Comparison of ENCODE assay signal across 8 mouse cellular contexts in the genomic region with DNA sequence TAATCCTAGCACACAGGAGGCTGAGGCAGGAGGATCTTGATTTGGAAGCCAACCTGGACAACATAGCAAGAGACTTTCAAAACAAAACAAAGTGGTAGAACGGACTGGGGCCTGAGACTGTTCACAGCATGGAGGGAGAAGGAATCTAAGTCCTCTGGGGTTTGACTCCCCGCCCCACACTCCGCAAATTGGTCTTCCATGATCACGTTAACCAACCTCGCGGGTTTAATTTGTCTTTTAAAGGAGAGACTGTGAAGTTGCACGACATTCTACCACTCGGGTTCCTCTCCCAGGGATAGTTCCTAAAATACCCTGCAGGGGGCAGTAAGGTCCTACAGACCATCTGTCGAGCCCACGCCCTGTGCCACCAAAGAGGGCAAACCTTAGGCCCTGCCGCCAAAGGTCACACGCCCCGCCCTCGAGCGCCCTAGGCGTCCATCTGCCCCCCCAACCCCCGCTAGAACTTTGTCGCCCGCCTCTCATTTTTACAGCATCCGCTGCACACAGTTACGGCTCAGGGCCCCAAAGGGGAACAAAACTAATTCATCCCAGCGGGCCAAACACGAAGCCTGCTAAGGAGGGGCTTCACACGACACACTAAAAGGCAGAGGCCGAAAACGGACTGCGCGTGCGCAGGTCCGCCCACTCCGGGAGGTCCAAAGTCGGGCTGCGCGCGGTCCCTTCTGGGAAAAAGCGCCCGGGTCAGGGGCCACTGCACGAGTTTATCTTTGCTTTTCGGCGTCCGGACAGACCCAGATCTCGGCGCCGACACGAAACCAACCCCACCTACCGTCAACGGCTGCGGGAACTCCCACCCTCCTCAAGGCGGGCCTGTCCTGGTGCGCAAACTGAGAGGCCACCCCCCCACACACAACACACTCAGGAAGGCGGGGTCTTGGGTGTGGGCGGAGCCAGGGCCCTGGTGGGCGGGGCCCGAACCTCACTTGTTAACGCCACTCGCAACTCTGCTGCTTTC. TPM values are rescaled to one million over a fixed set of nuclear protein-coding genes. Genes with fewer than 3 reads are reported as not detected.
DNase-seq lines count a peak whose midpoint lies in the region; ATAC-seq and TF ChIP-seq lines count a peak whose summit lies in the region.

TSS of gene Nhej1 (minus strand) at position 855 of the 976 bp plus-strand sequence.

- TF ChIP-seq POLR2A in CH12.LX (IDR thresholded peaks at IDR 0.05; ENCODE audit: low read depth, low read length): peak; percentile 79

- in situ Hi-C loops in CH12.LX (cut with MboI; ENCODE audit: low pct_ligation_motif_present, low pct_unique_long_range_greater_than_20kb, low sequenced_read_pairs): no loop called here

- TF ChIP-seq RAD21 in CH12.LX (IDR thresholded peaks at IDR 0.05; ENCODE audit: low read depth, low read length): peak; percentile 91

- TF ChIP-seq EP300 in CH12.LX (IDR thresholded peaks at IDR 0.05; ENCODE audit: low read length): no peak
- peak; percentile 73 for TF ChIP-seq EP300 in liver, postnatal 0 days (IDR thresholded peaks at IDR 0.05; ENCODE audit: low read depth)

- H3K79me2 ChIP-seq in CH12.LX (replicated peaks; ENCODE audit: control insufficient read depth, extremely low read depth, insufficient read depth, poor library complexity, severe bottlenecking): no peaks in the 10 kb centered on the region

- peak within 1 kb of the TSS; percentile 86 for H3K4me2 ChIP-seq in CH12.LX (ENCODE audit: insufficient read depth, low read depth, poor library complexity, severe bottlenecking)
- H3K4me2 ChIP-seq in forebrain, embryonic 12.5 days: peak within 1 kb of the TSS; percentile 62
- H3K4me2 ChIP-seq in liver, postnatal 0 days (ENCODE audit: low read depth, low read length): peak within 1 kb of the TSS; percentile 56
- H3K4me2 ChIP-seq in neural tube, embryonic 14.5 days (ENCODE audit: low read depth, low read length): peak within 1 kb of the TSS; percentile 51

- no peaks in the 10 kb centered on the region for H3K36me3 ChIP-seq in CH12.LX (replicated peaks in 1 of 2; ENCODE audit: control insufficient read depth in 1 of 2, insufficient read depth in 1 of 2, low read length in 1 of 2)
- no peaks in the 10 kb centered on the region for H3K36me3 ChIP-seq in forebrain, embryonic 12.5 days (replicated peaks)
- no peaks in the 10 kb centered on the region for H3K36me3 ChIP-seq in liver, postnatal 0 days (replicated peaks; ENCODE audit: insufficient read depth, low read length)
- no peaks in the 10 kb centered on the region for H3K36me3 ChIP-seq in neural tube, embryonic 14.5 days (ENCODE audit: control insufficient read depth, insufficient read depth, low read length)

- peak within 1 kb of the TSS; percentile 66 for H3K9ac ChIP-seq in CH12.LX (ENCODE audit: insufficient read depth, low read depth)
- H3K9ac ChIP-seq in forebrain, embryonic 12.5 days: peak within 1 kb of the TSS; percentile 64
- peak within 1 kb of the TSS; percentile 60 for H3K9ac ChIP-seq in liver, postnatal 0 days (replicated peaks)
- H3K9ac ChIP-seq in neural tube, embryonic 14.5 days (replicated peaks; ENCODE audit: low read depth, low read length): peak within 1 kb of the TSS; percentile 55

- H3K9me3 ChIP-seq in CH12.LX (replicated peaks; ENCODE audit: low read length): no peaks in the 10 kb centered on the region
- no peaks in the 10 kb centered on the region for H3K9me3 ChIP-seq in forebrain, embryonic 12.5 days
- H3K9me3 ChIP-seq in liver, postnatal 0 days (ENCODE audit: low read length): no peaks in the 10 kb centered on the region
- H3K9me3 ChIP-seq in neural tube, embryonic 14.5 days (ENCODE audit: control insufficient read depth, low read length): no peaks in the 10 kb centered on the region

- H3K27ac ChIP-seq in CH12.LX (ENCODE audit: insufficient read depth, low read depth): peak within 1 kb of the TSS; percentile 88
- H3K27ac ChIP-seq in forebrain, embryonic 12.5 days: peak within 1 kb of the TSS; percentile 95
- H3K27ac ChIP-seq in liver, postnatal 0 days (ENCODE audit: low read depth): peak within 1 kb of the TSS; percentile 92
- H3K27ac ChIP-seq in neural tube, embryonic 14.5 days (ENCODE audit: low read depth, low read length): peak within 1 kb of the TSS; percentile 86

- peak; percentile 97 for ATAC-seq in forebrain, embryonic 12.5 days (ENCODE audit: low FRiP score)
- ATAC-seq in liver, postnatal 0 days: peak; percentile 96
- peak; percentile 94 for ATAC-seq in neural tube, embryonic 14.5 days (ENCODE audit: low read depth)

- DNase-seq in CH12.LX (ENCODE audit: extremely low read depth): peak; percentile 96
- DNase-seq in c-Kit-positive CD71-positive TER-119-negative erythroid progenitor cells, embryonic 14.5 days (ENCODE audit: low read depth): peak; percentile 95
- DNase-seq in heart, postnatal 10 days: peak; percentile 95 to 97
- DNase-seq in large intestine, adult 2 months (ENCODE audit: low read depth, low spot score): peak; percentile 78
- peak; percentile 98 for DNase-seq in liver, postnatal 0 days
- peak; percentile 98 for DNase-seq in testis, postnatal 10 days (ENCODE audit: low spot score)

- peaks cover 9 to 16% of the 10 kb centered on the region in 2 experiments for H3K4me1 ChIP-seq in CH12.LX (ENCODE audit: control insufficient read depth in 1 of 2, insufficient read depth in 2 of 2)
- peaks cover 12% of the 10 kb centered on the region for H3K4me1 ChIP-seq in forebrain, embryonic 12.5 days
- H3K4me1 ChIP-seq in liver, postnatal 0 days (ENCODE audit: insufficient read depth): peaks cover 17% of the 10 kb centered on the region
- H3K4me1 ChIP-seq in neural tube, embryonic 14.5 days (ENCODE audit: control insufficient read depth, insufficient read depth, low read length): no peaks in the 10 kb centered on the region

- peak; percentile 86 to 94 for TF ChIP-seq CTCF in CH12.LX (conservative IDR thresholded peaks at IDR 0.05 in 1 of 2, IDR thresholded peaks at IDR 0.05 in 1 of 2; ENCODE audit: low read depth in 2 of 2, low read length in 2 of 2)
- TF ChIP-seq CTCF in liver, postnatal 0 days (IDR thresholded peaks at IDR 0.05; ENCODE audit: low read depth): peak; percentile 96

- 2% methylated on average over 56 of the region's 56 CpGs for WGBS in forebrain, embryonic 12.5 days
- under 1% methylated on average over 56 of the region's 56 CpGs for WGBS in large intestine, adult 2 months
- WGBS in liver, postnatal 0 days (ENCODE audit: insufficient replicate concordance): 1% methylated on average over 56 of the region's 56 CpGs
- WGBS in neural tube, embryonic 14.5 days: 1% methylated on average over 56 of the region's 56 CpGs

- H3K4me3 ChIP-seq in CH12.LX (replicated peaks in 1 of 3; ENCODE audit: low read depth in 2 of 3, low read length in 2 of 3, poor library complexity in 1 of 3): peak within 1 kb of the TSS; percentile 51 to 64 (median 61)
- H3K4me3 ChIP-seq in forebrain, embryonic 12.5 days (replicated peaks): peak within 1 kb of the TSS; percentile 61
- peak within 1 kb of the TSS; percentile 52 for H3K4me3 ChIP-seq in liver, postnatal 0 days (ENCODE audit: low read depth, low read length)
- peak within 1 kb of the TSS; percentile 55 for H3K4me3 ChIP-seq in neural tube, embryonic 14.5 days (ENCODE audit: low read depth, low read length)

- intact Hi-C loops in heart, postnatal 10 days (cut with DNase I): no loop called here

- dilution Hi-C loops in CH12.LX (cut with MboI; ENCODE audit: extremely low pct_ligation_motif_present, extremely low pct_unique_long_range_greater_than_20kb, low sequenced_read_pairs): no loop called here

- H3K27me3 ChIP-seq in CH12.LX (replicated peaks): no peaks in the 10 kb centered on the region
- 0 out of 2 replicates have a peak, but pooled peaks cover 3% of the 10 kb centered on the region for H3K27me3 ChIP-seq in forebrain, embryonic 12.5 days
- H3K27me3 ChIP-seq in liver, postnatal 0 days (ENCODE audit: insufficient read depth, low read length): no peaks in the 10 kb centered on the region
- no peaks in the 10 kb centered on the region for H3K27me3 ChIP-seq in neural tube, embryonic 14.5 days (ENCODE audit: control insufficient read depth, insufficient read depth, low read length)

TF ChIP-seq in CH12.LX, 34 proteins besides CTCF, POLR2A, EP300 and RAD21 (continues in another document):
- 0 out of 2 replicates have a peak, but pooled peaks have one; percentile 13 for TF ChIP-seq TBP (conservative IDR thresholded peaks at IDR 0.05; ENCODE audit: low read depth, low read length)
- TF ChIP-seq BHLHE40 (IDR thresholded peaks at IDR 0.05; ENCODE audit: low read depth, low read length): peak; percentile 37
- TF ChIP-seq PAX5 (IDR thresholded peaks at IDR 0.05; ENCODE audit: low read length): no peak
- TF ChIP-seq MAZ (IDR thresholded peaks at IDR 0.05; ENCODE audit: low read depth, low read length): peak; percentile 87; the same call in 1 of the 2 replicates
- TF ChIP-seq MAX (IDR thresholded peaks at IDR 0.05; ENCODE audit: low read length): peak; percentile 81
- no peak for TF ChIP-seq USF2 (conservative IDR thresholded peaks at IDR 0.05; ENCODE audit: low read depth, low read length)
- no peak; the same call in 1 of the 2 replicates for TF ChIP-seq SIN3A (IDR thresholded peaks at IDR 0.05; ENCODE audit: low read length)
- peak; percentile 76 for TF ChIP-seq SMC3 (IDR thresholded peaks at IDR 0.05; ENCODE audit: low read depth, low read length)
- TF ChIP-seq USF1 (IDR thresholded peaks at IDR 0.05; ENCODE audit: low read depth, low read length): peak; percentile 24
- no peak for TF ChIP-seq RCOR1 (conservative IDR thresholded peaks at IDR 0.05; ENCODE audit: low read depth, low read length)
- peak; percentile 44; the same call in 1 of the 2 replicates for TF ChIP-seq IRF4 (IDR thresholded peaks at IDR 0.05; ENCODE audit: low read depth, low read length)
- 0 out of 2 replicates have a peak, but pooled peaks have one; percentile 29 for TF ChIP-seq ZC3H11A (IDR thresholded peaks at IDR 0.05; ENCODE audit: low read depth, low read length)
- TF ChIP-seq MEF2A (IDR thresholded peaks at IDR 0.05; ENCODE audit: borderline replicate concordance, low read depth, low read length): peak; percentile 28; the same call in 1 of the 2 replicates
- peak; percentile 76 for TF ChIP-seq HCFC1 (IDR thresholded peaks at IDR 0.05; ENCODE audit: low read depth, low read length)
- TF ChIP-seq MYC (IDR thresholded peaks at IDR 0.05; ENCODE audit: low read depth, low read length): peak; percentile 83
- no peak for TF ChIP-seq GABPA (IDR thresholded peaks at IDR 0.05; ENCODE audit: insufficient replicate concordance, low read depth, low read length)

RNA-seq across cellular contexts. Expression of gene Nhej1, which starts in this region (rescaled TPM):
- total RNA-seq in CH12.LX (2012; rRNA removed) (2.8 and 3.4 TPM in 2 replicates), CH12.LX (2014; rRNA removed) (3.7 and 4.4 TPM in 2 replicates)
- polyA plus RNA-seq in CH12.LX (2012; ENCODE audit: insufficient read length, low read depth): 4.0 and 4.2 TPM in 2 replicates
- 10.1 and 10.9 TPM in 2 replicates for polyA plus RNA-seq in forebrain, embryonic 12.5 days (2016; fragmentation: Nextera tagmentation; extraction: Ambion mirVana)
- total RNA-seq in heart, postnatal 10 days (2021): 1 to 10 TPM; 2.2 to 2.7 TPM
- polyA plus RNA-seq in large intestine, adult 2 months (2012; rRNA removed): 4.8 and 5.6 TPM in 2 replicates
- 3.0 and 3.5 TPM in 2 replicates for polyA plus RNA-seq in liver, postnatal 0 days (2015; fragmentation: Nextera tagmentation; extraction: Ambion mirVana)
- polyA plus RNA-seq in neural tube, embryonic 14.5 days (2014; fragmentation: Nextera tagmentation; extraction: Ambion mirVana): 6.1 and 7.4 TPM in 2 replicates

Comparison
In these comparisons a context has a peak if more than half of its experiments do, and no peak if none do; other contexts are left out.
1. Peak in every context shown above with its lines: DNase-seq, ATAC-seq, H3K4me3 ChIP-seq and H3K27ac ChIP-seq.